Mouse (Mus musculus): ENCODE data around the gene Olfr1298. TPM values are rescaled to one million over a fixed set of nuclear protein-coding genes. Genes with fewer than 3 reads are reported as not detected.

Olfr1298 gene
- not detected in 2 replicates for polyA plus RNA-seq (2014; fragmentation: Nextera tagmentation; extraction: Ambion mirVana)

GRCm38 (mm10) chr2:111649101-111649500, at the start of gene Olfr1298:
Gene Olfr1298 (minus strand): TSS chr2:111649201.
- DNase-seq (ENCODE audit: low spot score) = no peak
- Histone ChIP-seq H3K9ac (ENCODE audit: low read depth, low read length) (no peak within 1 kb of the TSS), H3K4me2 (replicated peaks; ENCODE audit: low read depth, low read length) (no peak within 1 kb of the TSS), H3K27ac (ENCODE audit: low read depth, low read length) (no peak within 1 kb of the TSS), H3K27me3 (ENCODE audit: control insufficient read depth, insufficient read depth, low read length) (no peaks in the 10 kb centered on the region), H3K4me3 (ENCODE audit: low read depth, low read length) (no peak within 1 kb of the TSS), H3K9me3 (ENCODE audit: control insufficient read depth, low read length) (no peaks in the 10 kb centered on the region), H3K4me1 (replicated peaks; ENCODE audit: control insufficient read depth, insufficient read depth, low read length) (no peaks in the 10 kb centered on the region), H3K36me3 (ENCODE audit: control insufficient read depth, insufficient read depth, low read length) (no peaks in the 10 kb centered on the region)
- no peak for ATAC-seq (ENCODE audit: low FRiP score)
- WGBS = 82% methylated on average over 1 of the region's 1 CpGs

GRCm38 (mm10) chr2:111661119-111661518, 12.1 kb upstream of the Olfr1298 start, which contains the start of gene Olfr1299:
Gene Olfr1299 (plus strand): TSS chr2:111661419.
- 81% methylated on average over 4 of the region's 4 CpGs for WGBS
- no peak within 1 kb of the TSS for H3K9ac ChIP-seq (ENCODE audit: low read depth, low read length)

GRCm38 (mm10) chr2:111626397-111626796, 22.6 kb downstream of the Olfr1298 start, which contains the start of gene Olfr1297:
Gene Olfr1297 (minus strand): TSS chr2:111626497.
- no peak for DNase-seq (ENCODE audit: low spot score)
- no peak for ATAC-seq (ENCODE audit: low FRiP score)
- H3K4me2 ChIP-seq (replicated peaks; ENCODE audit: low read depth, low read length) = no peak within 1 kb of the TSS
- H3K9me3 ChIP-seq (ENCODE audit: control insufficient read depth, low read length) = no peaks in the 10 kb centered on the region
- no peak within 1 kb of the TSS for H3K4me3 ChIP-seq (ENCODE audit: low read depth, low read length)
- no peak within 1 kb of the TSS for H3K9ac ChIP-seq (ENCODE audit: low read depth, low read length)
- 74% methylated on average over 1 of the region's 1 CpGs for WGBS
- H3K36me3 ChIP-seq (ENCODE audit: control insufficient read depth, insufficient read depth, low read length) = no peaks in the 10 kb centered on the region
- no peak within 1 kb of the TSS for H3K27ac ChIP-seq (ENCODE audit: low read depth, low read length)
- H3K27me3 ChIP-seq (ENCODE audit: control insufficient read depth, insufficient read depth, low read length) = no peaks in the 10 kb centered on the region
- H3K4me1 ChIP-seq (replicated peaks; ENCODE audit: control insufficient read depth, insufficient read depth, low read length) = no peaks in the 10 kb centered on the region

More at GRCm38 (mm10) chr2:111661119-111661518, 12.1 kb upstream of the Olfr1298 start, which contains the start of gene Olfr1299:
- Histone ChIP-seq H3K4me3 (ENCODE audit: low read depth, low read length) (no peak within 1 kb of the TSS), H3K4me2 (replicated peaks; ENCODE audit: low read depth, low read length) (no peak within 1 kb of the TSS), H3K27me3 (ENCODE audit: control insufficient read depth, insufficient read depth, low read length) (no peaks in the 10 kb centered on the region), H3K27ac (ENCODE audit: low read depth, low read length) (no peak within 1 kb of the TSS), H3K4me1 (replicated peaks; ENCODE audit: control insufficient read depth, insufficient read depth, low read length) (no peaks in the 10 kb centered on the region), H3K9me3 (ENCODE audit: control insufficient read depth, low read length) (no peaks in the 10 kb centered on the region), H3K36me3 (ENCODE audit: control insufficient read depth, insufficient read depth, low read length) (no peaks in the 10 kb centered on the region)
- DNase-seq (ENCODE audit: low spot score) (no peak), ATAC-seq (ENCODE audit: low FRiP score) (no peak)

Other genes starting within 250 kb of the Olfr1298 start
- not detected in 2 replicates for gene Olfr1286, start 226.1 kb downstream of the Olfr1298 start, polyA plus RNA-seq (2014; fragmentation: Nextera tagmentation; extraction: Ambion mirVana)
- gene Olfr1287, start 200.1 kb downstream of the Olfr1298 start, polyA plus RNA-seq (2014; fragmentation: Nextera tagmentation; extraction: Ambion mirVana) = not detected in 2 replicates
- not detected in 2 replicates for gene Olfr1288, start 175.1 kb downstream of the Olfr1298 start, polyA plus RNA-seq (2014; fragmentation: Nextera tagmentation; extraction: Ambion mirVana)
- gene Olfr1289, start 168.4 kb downstream of the Olfr1298 start, polyA plus RNA-seq (2014; fragmentation: Nextera tagmentation; extraction: Ambion mirVana) = not detected in 2 replicates
- 0.08 TPM in 1 of 2 replicates, not detected in the other for gene Olfr1290, start 155.4 kb downstream of the Olfr1298 start, polyA plus RNA-seq (2014; fragmentation: Nextera tagmentation; extraction: Ambion mirVana)
- gene Olfr1291-ps1, start 152.0 kb downstream of the Olfr1298 start, polyA plus RNA-seq (2014; fragmentation: Nextera tagmentation; extraction: Ambion mirVana) = not detected in 2 replicates
- gene Olfr1293-ps, start 124.0 kb downstream of the Olfr1298 start, polyA plus RNA-seq (2014; fragmentation: Nextera tagmentation; extraction: Ambion mirVana) = not detected in 2 replicates
- gene Olfr1294, start 108.9 kb downstream of the Olfr1298 start, polyA plus RNA-seq (2014; fragmentation: Nextera tagmentation; extraction: Ambion mirVana) = not detected in 2 replicates
- not detected in 2 replicates for gene Olfr1295, start 79.5 kb downstream of the Olfr1298 start, polyA plus RNA-seq (2014; fragmentation: Nextera tagmentation; extraction: Ambion mirVana)
- gene Olfr1297, start 22.7 kb downstream of the Olfr1298 start, polyA plus RNA-seq (2014; fragmentation: Nextera tagmentation; extraction: Ambion mirVana) = not detected in 2 replicates
- gene Olfr1299, start 12.2 kb upstream of the Olfr1298 start, polyA plus RNA-seq (2014; fragmentation: Nextera tagmentation; extraction: Ambion mirVana) = not detected in 2 replicates
- not detected in 2 replicates for gene Olfr1301, start 101.8 kb upstream of the Olfr1298 start, polyA plus RNA-seq (2014; fragmentation: Nextera tagmentation; extraction: Ambion mirVana)
- not detected in 2 replicates for gene Olfr1302, start 128.2 kb upstream of the Olfr1298 start, polyA plus RNA-seq (2014; fragmentation: Nextera tagmentation; extraction: Ambion mirVana)
- not detected in 2 replicates for gene Olfr1303, start 171.1 kb upstream of the Olfr1298 start, polyA plus RNA-seq (2014; fragmentation: Nextera tagmentation; extraction: Ambion mirVana)
- not detected in 2 replicates for gene Olfr1305, start 227.9 kb upstream of the Olfr1298 start, polyA plus RNA-seq (2014; fragmentation: Nextera tagmentation; extraction: Ambion mirVana)

Data from hindbrain, embryonic 11.5 days (tissue).